Mouse (Mus musculus): ENCODE data around the gene Chrd.
A peak's percentile ranks its signal among the peaks of the same experiment; 100 is the strongest.

The Chrd gene

DNA sequence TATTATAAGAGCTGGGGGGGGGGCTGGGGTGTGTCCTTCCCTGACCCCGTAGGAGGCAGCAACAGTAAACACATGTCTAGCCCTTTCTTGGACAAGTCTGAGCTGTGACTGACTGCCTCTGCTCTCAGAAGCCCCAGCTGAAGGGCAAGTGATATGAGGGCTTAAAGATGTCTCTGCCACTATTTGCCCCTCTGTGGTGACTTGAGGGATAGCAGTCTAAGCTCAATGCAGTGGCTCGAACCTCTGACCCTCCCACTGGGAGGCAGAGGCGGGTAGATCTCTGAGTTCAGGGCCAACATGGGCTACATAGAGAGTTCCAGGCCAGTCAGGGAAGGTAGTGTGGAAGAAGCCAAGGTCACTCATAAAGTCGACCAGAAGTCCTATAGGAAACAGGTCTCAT lies 22.1 kb upstream of the Chrd start:
- no peak for DNase-seq (ENCODE audit: low spot score)

DNA sequence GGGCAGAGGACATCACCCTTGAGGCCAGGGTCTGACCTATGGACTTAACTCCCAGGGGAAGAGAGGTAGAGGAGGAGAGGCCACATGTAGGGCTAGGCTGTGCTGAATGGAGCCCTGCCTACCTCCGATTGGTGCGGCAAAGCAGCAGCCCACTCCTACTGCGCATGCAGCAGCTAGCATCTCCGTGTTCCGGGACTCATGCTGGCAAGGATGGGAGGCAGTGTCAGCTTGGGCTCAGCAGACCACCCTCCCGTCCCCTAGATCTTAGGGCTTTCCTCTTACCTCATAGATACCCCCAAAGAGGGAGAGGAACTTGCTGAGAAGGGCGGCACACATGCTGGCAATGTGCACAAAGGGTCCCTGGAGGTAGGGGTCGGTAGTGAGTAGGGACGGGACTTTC lies 20.7 kb upstream of the Chrd start:
- DNase-seq (ENCODE audit: low spot score): no peak

DNA sequence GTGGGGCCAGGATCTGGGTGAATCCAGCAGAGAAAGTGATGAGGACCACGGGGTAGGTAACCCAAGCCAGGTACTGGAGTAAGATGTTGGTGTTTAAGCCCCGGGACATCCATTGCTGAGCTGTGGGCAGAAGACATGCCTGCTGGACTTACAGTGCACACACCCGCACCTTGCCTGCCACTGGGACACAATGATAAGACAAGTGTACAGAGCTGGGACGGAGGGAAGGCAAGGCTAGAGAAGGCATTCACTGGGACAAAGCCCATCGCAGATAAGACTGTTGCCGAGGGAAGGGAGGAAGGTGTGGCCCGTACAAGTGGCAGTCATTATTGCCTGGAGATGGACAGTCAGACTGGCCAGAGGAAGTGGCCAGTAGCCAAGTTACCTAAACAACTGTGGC lies 20.0 kb upstream of the Chrd start:
- no peak for DNase-seq (ENCODE audit: low spot score)

DNA sequence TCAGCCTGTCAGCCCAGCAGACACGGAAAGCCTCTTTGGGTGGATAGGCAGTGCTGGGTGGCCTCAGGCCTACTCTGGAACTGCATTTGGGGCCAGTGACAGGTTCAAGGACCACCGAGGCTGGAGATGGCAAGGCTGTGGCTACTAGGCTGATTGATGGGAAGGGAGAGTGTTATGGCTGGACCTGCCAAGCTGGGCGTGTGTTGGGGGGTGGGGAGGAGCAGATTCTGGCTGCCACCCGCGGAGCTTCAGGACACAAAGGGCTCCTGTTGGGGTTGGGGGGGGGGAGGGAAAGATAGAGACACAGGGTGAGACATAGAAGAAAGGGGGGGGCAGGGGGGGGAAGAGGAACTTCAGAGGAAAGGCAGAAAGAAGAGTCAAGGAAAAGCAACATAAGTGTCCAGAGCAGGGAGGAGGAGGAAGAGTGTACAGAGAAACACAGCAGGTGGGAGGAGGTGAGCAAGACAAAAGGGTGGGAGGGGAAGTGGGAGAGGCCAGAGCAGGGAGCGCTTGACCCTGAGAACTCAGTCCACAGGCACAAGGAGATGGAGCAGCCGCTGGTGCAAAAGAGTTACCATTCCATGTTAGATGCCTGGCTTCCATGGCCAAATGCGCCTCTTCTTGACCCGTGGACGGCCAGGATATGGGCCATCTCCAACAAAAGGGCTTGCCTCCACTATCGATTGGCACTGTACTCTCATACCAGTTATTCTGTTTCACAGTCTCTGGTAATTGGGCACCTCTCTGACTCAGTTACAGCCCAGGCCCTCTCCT lies 18.4 kb upstream of the Chrd start:
- DNase-seq (ENCODE audit: low spot score): no peak

DNA sequence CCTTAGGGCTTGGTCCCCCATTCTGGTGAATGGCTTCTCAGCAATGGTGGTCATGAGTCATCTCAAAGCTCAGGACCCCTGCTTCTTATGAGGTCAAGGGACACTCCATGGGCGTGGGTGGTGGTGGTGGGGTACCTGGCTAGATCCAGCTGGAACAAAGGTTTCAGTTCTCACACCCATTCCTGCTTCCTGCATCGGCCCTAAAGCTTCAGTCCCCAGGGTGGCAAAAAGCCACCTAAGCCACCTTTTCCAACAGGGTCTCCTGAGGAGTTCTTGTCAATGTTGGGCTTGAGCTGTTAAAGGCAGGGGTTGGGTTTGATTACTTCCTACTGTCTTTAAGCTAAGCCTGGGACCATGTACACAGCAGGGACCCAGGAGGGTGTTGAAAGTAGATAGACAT lies 17.8 kb upstream of the Chrd start:
- DNase-seq (ENCODE audit: low spot score): no peak

DNA sequence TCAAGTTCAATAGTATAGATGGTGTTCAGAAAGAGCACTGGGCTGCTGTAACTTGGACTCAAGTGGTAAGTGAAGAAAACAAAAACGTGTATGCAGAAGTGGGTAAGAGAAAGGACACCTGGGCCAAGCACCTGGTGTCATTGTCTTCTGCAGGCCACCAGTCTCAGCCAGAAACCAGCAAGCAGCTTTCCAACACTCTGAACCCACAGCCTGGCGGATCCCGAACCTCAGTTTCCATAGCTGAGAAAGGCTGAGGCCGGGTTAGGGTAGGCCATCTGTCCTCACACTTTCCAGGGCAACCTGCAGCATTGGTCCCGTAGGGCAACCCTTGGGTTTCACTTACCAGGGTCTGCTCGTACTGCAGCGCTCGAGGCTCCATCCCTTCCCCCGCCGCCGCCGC lies 17.4 kb upstream of the Chrd start:
- no peak for DNase-seq (ENCODE audit: low spot score)

DNA sequence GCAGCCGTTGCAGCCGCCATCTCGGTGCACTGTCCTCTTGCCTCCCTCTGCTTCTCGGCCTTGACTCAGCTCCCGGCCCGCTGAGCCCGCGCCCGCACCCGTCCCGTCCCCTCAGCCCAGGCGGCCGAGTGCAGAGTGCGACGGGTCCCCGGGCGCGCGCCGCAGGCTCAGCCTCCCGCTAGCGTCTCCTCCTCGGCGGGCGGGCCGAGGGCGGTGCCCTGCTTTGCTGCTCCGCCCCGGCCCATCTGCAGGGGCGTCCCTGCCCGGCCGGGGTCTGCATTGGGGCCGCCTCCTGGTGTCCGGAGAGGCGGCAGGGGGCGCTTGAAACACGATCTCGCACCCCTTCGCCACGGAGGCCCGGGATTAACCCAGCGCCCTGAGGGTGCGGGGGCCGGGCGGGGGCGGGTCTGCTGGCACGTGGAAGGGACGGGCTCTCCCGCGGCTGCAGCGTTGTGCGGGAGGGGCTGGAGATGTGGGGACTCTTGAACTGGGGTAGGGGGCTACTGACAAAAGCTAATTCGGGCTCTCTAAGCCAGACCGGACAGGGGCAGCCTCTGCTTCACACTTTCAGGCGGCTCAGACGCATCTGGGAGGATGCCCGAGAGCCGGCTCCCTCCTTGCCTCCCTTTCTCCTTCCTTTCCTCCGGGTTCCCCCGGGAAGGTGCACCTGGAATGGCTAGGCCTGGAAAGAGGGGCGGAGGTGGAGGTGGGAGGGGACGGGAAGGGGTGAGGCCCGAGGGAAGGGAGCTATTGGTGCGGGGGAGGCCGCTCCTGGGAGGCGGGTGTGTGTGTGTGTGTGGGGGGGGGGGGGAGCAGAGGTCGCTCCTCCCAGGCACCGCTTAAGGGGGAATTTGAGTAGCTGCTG lies 16.7 kb upstream of the Chrd start:
- peak; percentile 54 for DNase-seq (ENCODE audit: low spot score)

DNA sequence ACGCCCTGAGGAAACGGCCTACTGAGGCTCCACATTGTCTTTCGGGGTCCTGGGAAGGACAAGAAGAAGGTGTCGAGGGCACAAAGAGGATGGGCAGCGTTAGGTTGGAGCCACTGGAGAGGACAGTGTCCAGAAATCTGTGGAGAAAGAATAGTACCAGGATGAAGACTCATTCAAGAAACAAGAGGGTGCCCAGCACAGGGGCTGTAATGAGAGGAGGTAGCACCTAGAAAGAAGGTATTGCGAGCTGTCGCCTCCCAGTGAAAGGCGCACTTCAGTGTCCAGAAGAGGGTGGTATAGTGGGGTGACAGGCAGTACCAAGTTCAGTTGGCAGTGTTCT lies 16.1 kb upstream of the Chrd start:
- no peak for DNase-seq (ENCODE audit: low spot score)

DNA sequence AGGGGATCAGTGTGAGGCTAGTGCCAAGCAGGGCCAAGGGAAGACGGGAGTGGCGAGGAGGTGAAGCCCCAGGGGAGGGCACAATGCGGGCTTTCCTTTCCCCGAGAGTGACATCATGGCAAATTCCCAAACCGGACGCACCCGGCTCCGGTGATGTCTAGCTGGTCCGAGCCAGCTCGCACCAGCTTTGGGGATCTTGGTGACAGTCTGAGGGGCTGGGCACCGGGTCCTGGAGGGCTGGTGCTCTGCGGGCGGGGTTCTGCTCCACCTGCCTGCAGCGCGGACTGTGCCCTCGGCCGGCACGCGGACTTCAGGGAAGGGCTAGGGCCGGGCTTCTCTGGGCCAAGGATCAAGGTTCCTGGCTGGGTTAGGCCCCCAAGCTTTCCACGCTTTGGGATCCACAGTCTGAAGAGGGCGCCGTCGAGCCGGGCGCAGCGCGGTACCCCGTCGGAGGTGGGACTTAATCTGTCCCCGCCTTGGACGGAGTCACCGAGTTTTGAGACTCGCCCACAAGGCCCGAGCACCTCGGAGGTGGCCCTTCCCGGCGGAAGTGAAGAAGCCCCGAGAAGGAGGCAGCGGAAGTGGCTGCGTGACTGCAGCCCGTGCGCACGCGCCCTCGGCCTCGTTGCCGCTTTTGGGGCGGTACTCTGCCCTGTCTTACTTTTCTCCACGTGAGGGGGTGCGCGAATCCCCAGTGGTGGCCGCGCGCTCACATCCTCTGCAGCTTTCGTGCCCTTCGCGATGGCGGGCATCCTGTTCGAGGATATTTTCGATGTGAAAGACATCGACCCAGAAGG lies 15.5 kb upstream of the Chrd start, which contains the start of the genes Polr2h and Clcn2:
Gene Polr2h (plus strand): TSS at position 485 of the 797 bp plus-strand sequence.
Gene Clcn2 (minus strand): TSS at position 566 of the 797 bp plus-strand sequence.
- peak; percentile 99 for DNase-seq (ENCODE audit: low spot score)

DNA sequence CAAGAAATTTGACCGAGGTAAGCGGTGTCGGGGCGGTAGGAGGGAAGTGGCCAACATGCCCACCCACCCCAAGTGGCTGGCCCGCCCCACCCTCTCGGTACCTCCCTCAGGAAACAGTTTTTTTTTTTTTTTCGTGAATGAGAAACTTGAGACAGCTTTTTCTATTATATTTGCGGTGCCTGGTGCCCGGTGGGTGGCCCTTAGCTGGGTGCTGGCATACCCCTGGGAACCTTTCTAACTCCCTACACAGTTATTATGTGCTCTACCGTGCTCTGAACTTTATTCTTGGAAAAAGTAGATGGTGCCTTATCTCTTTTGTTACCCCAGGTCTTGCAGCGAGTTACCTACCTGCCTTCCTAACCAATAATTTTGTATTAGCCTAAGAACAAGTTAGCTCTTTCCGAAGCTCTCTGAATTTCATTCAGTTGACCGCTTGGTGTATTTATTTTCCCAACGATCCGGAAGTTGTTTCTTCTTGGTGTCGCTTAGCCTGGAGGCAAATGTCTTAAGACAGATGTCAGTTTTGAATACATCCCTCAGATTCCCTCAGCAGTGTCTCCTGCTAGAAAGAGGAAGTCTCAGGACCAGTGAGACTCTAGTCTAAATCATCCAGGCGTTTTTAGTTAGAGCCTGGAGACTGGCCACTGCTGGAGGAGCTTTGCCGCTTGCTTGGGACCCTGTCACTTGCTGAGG lies 14.8 kb upstream of the Chrd start:
- DNase-seq (ENCODE audit: low spot score): no peak

DNA sequence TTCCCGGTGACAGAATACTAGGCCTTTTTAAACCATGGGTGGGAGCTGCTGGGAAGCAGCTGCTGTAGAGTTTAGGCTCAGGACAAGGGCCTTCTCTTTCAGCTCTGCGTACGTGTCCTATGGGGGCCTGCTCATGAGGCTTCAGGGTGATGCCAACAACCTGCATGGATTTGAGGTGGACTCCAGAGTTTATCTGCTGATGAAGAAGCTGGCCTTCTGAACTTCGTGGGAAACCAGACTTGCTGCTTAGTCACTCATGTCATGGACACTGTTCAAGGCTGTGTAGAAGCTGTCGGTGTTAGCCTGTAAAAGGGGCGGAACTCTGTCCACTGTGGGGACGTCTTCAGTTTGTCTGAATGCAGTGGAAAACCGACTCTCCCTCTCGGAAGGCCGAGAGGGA lies 11.1 kb upstream of the Chrd start:
- DNase-seq (ENCODE audit: low spot score): no peak

DNA sequence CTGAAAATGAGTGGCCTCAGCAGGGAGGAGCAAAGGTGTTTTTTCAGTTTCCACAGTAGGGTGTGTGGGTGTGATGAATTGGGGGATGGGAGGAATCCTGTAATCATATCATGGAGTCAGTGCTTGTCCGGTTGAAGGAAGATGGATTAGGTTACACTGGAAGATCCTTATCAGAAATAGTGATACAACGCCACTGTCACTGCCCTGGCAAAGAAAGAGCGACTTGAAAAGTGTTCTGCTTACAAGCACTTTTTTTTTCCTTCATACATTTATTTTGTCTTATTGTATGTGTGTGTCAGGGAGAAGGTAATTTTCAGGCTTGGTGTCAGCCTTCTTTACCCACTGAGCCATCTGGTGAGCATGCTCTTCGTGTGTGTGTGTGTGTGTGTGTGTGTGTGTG lies 10.2 kb upstream of the Chrd start:
- DNase-seq (ENCODE audit: low spot score): no peak

DNA sequence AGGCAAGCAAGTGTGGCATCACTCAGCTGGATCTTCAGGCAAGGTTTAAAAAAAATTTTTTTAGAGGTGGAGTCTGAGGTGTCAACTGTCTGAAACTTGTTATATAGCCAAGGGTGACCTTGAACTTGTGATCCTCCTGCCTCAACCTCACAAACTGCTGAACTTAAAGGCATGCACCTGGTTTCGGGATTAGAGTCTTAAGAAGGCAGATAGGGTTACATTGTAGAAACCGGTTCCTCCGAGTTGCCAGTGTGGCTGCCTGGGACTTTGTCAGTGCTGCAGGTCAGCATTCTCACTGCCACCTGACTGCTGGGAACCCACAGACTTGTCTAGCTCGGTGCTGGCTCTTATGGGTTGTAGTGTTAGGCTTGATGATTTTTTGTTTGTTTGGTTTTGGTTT lies 9.7 kb upstream of the Chrd start:
- DNase-seq (ENCODE audit: low spot score): no peak

DNA sequence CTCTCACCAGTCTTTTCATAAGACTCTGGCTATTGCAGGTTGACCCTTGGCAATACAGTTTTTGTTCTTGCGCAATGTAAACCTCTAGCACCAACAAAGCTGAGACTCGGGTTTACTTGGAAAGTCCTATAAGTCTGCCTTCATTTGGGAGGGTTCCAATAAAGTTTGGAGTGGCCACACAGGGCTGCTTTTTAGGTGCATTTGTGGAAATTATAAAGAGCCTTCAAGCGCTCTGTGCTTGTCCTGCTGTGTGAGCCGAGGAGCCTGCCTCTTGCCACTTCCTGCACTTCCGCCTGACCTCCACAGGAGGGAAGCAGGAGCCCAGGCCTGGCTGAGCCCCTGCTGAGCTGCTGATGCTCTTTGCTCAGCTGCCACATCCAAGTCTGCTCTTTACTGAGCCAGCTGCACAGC lies 8.6 kb upstream of the Chrd start:
- peak; percentile 34 for DNase-seq (ENCODE audit: low spot score)

DNA sequence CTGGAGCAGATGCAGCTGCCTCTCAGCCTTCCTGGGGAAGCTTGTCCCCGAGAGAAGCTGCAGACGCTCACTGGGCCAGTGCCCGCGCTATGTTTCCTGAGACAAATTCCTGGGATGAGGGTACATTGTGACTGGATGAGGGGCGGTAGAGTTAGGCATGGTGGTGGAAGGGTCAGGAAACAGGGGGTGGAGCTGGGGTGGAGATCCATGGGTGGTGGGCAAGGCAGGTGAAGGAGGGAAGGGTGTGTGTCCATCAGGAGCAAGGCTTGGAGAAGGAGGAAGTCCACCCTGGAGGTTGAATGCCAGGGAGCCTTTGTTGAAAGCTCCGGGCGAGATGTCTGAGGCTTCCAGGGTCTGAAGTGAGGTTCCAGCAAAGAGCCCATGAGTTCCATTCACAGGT lies 7.6 kb upstream of the Chrd start:
- no peak for DNase-seq (ENCODE audit: low spot score)

DNA sequence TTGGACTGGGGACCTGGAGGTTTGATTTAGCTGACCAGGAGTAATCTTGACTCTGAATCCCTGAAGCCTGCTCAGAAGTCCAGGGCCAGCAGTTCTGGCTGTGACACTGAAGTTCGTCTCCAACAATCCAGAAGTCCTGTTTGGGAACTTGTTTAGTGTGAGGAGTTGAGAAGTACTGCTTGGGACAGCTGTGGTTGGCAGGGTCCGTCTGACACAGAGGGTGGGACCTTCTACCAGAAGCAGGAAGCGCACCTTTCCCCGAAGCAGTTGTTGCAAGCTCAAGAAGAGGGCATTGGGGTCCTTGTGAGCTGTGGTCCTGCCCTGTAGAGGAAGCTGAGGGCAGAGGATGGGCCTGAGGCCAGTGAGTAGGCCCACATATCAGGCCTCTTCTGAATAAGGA lies 7.2 kb upstream of the Chrd start:
- DNase-seq (ENCODE audit: low spot score): no peak

DNA sequence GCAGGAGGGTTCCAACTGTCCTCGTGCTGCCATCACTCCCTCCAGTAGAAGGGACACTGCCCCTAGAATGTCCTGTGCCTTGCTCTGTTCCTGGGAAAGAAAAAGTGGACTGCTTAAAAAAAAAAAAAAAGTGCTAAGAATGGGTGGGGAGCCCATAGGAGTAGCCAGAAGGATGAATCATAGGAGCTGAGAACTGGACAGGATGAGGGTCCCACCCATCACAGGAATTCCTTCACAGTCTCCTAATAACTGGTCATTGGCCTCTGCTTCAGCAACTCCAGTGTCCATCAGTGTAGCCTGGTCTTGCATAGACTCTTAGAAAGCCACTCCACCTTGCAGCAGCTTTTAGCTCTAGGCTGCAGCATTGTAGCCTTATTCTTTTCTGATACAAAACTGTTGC lies 6.5 kb upstream of the Chrd start:
- DNase-seq (ENCODE audit: low spot score): no peak

DNA sequence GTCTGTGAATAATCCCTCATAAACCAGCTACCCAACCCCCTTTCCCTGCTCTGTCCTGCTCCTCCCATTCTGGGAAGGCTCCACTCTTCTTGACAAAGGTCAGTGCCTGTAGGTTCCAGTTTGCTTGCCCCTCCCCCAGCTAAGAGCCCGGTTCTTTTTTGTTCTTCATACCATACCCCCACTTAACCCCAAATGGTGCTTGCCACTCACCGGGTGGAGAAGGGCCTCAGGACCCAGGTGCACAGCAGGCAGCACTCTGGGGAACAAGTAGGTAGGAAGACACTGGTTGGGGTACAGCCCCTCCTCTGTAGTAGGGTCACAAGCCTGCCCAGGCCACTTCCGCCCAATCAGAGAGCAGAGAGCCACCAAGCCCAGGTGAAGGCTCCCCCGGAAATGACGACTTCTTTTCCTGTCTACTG lies 2.6 kb upstream of the Chrd start:
- no peak for DNase-seq (ENCODE audit: low spot score)

DNA sequence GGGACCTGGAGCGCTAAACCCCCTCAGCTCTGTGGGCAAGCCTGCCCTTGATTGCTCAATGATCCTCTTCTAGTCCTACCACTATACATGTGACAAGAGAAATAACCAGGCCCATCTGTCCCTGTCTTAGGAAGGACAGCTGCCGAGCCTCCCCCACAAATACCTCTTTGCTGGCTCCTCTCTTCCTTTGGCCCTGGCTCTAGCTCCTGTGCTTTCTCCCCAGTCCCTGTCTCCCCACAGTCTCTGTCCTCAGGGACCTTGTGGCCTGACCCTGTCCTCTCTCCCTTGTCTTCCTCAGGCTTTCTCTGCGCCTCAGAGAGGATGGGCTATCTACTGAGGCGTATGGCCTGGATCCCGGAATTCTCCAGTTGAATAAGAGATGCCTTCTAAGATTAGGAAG lies 1.2 kb upstream of the Chrd start:
- no peak for DNase-seq (ENCODE audit: low spot score)

DNA sequence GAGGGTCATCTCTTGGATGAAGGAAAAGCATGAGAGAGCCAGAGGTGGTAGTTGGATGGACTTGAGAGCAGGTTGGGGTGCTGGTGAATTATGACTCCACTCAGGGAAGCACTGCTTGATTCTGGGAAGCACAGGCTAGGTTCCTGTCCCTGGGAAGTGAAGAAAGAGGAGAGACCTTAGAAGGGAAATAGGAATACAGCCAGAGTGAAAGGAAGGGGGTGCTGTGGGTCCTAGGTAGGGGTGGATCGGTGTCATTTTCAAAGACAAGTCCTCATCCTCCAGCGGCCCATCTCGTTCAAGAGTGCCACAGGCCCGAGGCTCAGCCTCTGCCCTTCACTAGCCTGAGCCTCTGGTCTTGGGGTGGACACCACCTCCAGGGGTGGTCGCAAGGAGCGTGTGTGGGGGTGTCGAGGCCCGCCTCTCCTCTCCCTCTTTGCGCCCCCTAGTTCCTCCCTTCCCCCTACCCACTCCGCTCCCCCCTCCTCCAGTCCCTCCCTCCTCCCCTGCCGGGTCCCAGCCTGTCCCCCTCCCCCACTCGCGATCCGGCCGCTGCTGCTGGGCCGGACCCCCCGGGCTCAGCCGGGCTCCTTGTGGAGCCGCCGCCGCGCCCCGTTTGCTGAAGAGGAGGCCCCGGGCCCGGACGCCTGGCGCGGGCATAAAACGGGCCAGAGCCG lies 539 bp upstream of the Chrd start:
- DNase-seq (ENCODE audit: low spot score): no peak
